Mouse (Mus musculus) testis, adult 2 months (tissue): ENCODE results near the gene Hltf.

Experiments
- CTCF ChIP-seq: fragments of 200-500 bp; IDR thresholded peaks from 2 replicates; pipeline ENCODE4 v1.5.1; 2012; ENCODE audit warnings: low read depth, mild to moderate bottlenecking, inconsistent platforms, low read length, moderate library complexity; ENCODE audit not compliant: control insufficient read depth, insufficient read depth, insufficient replicate concordance
- POLR2A ChIP-seq: fragments of 200-500 bp; IDR thresholded peaks from 2 replicates; pipeline ENCODE4 v1.6.1; 2012; ENCODE audit warnings: low read depth, mild to moderate bottlenecking, inconsistent platforms, low read length, moderate library complexity; ENCODE audit not compliant: control insufficient read depth

GRCm38 (mm10) chr3:20155476-20155875 lies 97.9 kb downstream of the Hltf start:
- TF ChIP-seq POLR2A (no peak), CTCF (no peak)
